Mouse (Mus musculus) testis, postnatal 10 days (tissue): ENCODE results near the gene Pias3.
A peak's percentile ranks its signal among the peaks of the same experiment; 100 is the strongest.
"Not testable (repeated sequence)": the region's sequence is repeated elsewhere in the genome, so short reads cannot be mapped to it uniquely, and the experiment has no call there.

Experiments used
- DNase-seq: peaks from one replicate; pipeline ENCODE4 v3.0.0; 2021; ENCODE audit warnings: low spot score

The Pias3 gene

DNA sequence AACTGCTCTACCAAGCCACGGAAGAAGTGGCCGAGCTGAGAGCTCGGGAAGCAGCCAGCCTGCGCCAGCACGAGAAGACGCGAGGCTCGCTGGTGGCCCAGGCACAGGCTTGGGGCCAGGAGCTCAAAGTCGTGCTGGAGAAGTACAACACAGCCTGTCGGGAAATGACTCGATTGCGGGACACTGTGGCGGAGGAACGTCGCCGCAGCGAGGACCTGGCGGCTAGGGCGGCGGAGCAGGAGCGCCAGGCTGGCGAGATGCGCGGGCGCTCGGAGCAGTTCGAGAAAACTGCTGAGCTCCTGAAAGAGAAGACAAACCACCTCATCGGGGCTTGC, 11.4 kb upstream of the Pias3 start:
- DNase-seq, result no peak

DNA sequence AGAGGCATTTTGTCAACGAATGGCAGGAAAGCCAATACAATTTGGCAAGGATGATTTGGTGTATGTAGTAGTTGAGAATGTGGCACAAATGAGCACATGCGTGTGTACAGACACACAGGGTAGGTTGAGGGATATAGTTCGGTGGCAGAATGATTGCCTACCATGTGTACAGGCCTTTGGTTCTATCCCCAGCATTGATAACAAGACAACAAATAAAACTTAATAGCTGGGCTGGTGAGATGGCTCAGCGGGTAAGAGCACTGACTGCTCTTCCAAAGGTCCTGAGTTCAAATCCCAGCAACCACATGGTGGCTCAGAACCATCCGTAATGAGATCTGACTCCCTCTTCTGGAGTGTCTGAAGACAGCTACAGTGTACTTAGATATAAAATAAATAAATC, 10.1 kb upstream of the Pias3 start:
- not testable (repeated sequence) for DNase-seq

DNA sequence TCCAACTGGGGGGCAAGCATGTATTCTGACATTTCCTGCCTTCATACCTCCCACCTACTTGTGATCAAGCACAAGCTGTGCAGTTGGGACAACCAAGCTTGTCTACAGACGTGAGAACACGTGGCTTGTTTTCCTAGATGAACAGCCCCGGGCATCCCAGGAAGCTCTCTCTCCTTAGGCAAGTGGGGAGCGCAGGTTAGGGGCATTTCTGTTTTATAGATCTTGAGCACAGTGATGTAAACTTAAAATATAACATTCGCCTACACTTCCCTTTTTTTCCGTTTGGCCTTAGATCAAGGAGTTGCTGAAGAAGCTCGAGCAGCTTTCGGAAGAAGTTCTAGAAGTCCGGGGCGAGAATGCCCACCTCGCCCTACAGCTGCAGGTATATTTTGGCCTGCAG, 7.3 kb upstream of the Pias3 start:
- DNase-seq, result no peak

DNA sequence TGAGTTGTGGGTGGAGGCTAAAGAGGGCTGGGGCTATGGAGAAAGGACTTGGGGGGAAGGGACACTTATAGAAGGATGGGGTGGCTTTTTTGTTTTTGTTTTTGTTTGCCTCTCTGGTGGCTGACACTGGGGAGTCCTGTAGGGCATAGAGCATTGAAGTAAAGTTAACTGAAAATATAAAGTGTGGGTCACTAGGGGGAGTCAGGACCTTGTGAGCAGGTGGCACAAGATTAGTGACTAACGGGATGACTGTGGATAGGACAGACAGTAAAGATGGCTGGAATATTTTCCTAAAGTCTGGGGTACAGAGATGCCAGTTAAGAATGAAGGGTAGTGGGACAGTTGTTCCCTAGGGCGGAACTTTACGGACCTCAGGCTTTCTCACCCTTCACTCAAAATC, 5.9 kb upstream of the Pias3 start:
- no peak for DNase-seq

DNA sequence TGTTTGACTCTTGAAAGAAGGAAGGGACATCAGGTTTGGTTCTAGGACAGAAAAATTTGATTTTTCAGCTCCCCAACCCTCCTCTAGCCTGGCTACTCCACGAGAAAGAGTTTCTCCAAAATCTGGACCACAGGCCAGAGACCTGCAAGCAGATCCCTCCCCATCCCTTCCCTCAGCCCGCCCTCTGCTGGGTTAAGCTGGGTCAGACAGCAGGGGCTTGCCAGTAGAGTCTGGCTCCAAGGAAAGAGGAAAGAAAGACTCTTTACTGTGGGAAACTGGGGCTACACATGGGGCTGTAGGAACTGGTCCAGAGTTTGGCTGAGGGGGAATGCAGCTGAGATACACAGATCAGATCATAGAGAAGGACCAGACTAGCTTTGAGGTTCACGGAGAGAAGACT, 3.7 kb upstream of the Pias3 start:
- DNase-seq, result peak; percentile 74

DNA sequence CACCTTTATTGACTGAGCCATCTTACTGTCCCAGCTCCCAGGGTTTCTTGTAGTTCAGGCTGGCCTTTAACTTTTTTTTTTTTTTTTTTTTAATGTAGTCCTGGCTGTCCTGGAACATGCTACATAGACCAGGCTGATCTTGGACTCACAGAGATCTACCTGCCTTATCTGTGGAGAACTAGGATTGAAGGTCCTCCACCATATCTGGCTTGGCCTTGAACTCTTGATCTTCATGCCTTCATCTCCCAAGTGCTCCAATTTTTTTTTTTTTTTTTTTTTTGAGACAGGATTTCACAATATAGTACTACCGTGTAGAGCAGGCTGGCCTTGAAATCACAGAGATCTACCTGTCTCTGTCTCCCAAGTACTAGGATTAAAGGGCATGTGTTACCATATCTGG, 2.6 kb upstream of the Pias3 start:
- no peak for DNase-seq

DNA sequence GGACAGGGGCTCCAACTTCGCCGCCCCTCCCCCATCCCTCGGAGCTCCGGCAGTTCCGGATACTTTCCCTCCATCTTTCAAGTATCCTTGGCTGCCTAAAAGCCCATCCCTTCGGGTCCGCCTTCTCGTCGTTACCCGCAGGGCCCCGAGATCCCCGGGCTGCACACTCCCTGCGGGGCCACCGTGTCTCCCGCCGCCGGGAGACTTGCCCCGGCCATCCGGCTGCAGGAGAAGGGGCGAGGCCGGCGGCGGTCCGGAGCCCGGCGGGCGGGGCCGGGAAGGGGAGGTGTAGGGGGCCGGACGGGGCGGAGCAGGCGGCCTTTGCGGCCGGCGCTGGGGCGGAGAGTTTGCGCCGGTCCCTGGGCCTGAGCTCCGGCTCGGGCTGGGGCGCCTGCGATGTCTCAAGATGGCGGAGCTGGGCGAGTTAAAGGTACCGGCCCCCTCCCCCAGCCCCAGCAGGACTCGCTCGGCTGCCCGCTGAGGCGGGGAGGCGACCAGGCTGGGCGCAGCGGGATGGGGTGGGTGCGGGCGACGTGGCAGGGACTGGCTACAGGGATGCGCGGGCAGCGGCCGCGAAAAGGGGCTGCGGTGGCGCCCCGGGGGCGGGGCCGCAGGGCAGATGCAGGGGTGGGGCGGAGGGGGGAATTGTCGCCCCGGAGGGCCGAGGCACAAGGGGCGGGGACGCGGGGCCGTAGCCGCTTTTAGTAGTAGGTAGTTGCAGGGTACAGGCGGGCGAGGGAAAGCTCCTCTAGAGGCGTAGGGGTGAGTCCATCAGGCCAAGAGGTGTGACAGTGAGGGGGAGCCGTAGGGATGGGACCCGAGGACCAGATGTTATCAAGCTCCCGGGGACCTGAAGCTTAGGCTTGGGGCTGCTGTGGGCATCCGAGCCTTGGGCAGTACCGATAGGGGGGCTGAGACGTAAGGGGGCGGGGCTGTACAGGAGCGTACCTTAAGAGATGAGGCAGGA, 865 bp downstream of the Pias3 start:
- peak; percentile 93 for DNase-seq

DNA sequence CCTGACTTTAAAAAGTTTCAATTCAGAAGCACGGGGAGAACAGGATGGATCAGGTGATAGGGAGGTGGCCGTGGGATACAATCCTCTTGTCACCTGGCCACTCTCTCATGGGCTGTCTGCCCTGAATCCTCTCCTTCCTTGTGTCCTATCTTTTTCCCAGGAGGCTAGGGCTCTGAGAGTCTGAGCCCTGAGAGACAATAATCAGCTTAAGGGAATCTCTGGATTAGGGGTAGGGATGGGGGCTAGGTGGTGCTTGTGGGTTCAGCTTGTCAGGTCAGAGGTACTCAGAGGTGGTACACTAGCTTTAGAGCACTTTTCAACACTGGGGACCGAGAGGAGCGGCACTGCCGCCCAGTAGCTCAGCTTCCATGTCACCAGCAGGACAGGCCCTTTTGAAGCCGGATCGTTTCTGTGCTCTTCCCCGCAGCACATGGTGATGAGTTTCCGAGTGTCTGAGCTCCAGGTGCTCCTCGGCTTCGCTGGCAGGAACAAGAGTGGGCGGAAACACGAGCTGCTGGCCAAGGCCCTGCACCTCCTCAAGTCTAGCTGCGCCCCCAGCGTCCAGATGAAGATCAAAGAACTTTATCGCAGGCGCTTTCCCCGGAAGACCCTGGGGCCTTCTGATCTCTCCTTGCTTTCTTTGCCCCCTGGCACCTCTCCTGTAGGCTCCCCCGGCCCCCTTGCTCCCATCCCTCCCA, 3.0 kb downstream of the Pias3 start:
- DNase-seq, result no peak

DNA sequence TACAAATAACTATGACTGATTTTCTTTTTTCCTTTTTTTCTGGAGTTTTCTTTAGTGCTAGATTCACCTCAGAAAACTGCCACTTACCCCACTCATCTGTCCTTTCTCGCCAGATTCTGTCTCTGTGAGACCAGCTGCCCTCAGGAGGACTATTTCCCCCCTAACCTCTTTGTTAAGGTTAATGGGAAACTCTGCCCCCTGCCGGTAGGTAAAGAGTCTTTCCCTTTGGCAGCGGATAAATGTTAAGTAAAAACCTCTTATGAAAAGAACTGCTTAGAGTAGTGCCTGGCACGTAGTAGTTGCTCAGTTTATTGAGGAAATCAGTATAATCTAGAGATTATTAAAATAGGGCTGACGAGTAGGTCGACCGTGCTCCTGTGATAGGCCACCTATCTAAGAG, 4.2 kb downstream of the Pias3 start:
- DNase-seq, result no peak

DNA sequence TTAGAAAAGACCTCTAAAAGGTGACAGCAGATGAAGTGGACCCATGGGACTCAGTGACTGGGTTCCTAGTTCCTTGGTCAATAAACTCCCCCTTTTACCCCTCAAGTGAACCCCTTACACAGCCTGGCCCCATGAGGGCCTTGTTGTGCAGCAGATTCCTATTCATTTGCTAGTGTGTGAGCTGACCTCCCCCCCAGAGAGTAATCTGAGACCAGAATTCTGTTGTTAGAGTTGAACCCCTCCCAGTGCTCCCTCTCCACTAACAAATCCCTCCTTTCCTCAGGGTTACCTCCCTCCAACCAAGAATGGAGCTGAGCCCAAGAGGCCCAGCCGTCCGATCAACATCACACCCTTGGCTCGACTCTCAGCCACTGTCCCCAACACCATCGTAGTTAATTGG, 4.8 kb downstream of the Pias3 start:
- DNase-seq, result no peak

DNA sequence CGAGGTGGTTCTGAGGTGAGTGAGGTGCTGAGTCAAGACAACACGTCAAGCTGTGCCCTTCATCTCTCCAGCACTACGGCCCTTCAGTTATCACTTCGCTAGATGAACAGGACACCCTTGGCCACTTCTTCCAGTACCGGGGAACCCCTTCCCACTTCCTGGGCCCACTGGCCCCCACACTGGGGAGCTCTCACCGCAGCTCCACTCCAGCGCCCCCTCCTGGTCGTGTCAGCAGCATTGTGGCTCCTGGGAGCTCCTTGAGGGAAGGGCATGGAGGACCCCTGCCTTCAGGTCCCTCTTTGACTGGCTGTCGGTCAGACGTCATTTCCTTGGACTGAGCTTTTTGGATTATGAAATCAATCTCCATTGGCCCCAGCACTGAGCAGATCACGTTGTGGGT, 8.6 kb downstream of the Pias3 start:
- DNase-seq, result peak; percentile 72

DNA sequence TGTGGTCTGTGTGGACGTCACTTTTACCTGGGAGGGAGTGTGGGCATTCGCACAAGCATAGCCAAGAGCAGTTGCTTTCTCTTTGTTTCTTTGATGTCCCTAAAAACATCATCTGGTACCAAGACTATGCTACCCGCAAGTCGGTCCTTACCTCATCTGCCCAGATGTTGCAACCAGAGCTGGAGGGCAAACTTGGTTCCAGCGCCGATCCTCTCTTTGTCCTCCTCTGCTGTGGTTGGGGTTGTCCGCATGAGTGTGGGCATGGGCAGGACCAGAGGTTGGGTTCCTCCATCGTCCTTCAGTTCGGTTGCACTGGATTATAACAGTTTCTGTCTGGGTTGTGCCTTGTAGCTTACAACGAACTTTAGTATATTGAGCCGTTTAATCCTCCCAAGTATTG, 10.0 kb downstream of the Pias3 start:
- DNase-seq, result no peak

DNA sequence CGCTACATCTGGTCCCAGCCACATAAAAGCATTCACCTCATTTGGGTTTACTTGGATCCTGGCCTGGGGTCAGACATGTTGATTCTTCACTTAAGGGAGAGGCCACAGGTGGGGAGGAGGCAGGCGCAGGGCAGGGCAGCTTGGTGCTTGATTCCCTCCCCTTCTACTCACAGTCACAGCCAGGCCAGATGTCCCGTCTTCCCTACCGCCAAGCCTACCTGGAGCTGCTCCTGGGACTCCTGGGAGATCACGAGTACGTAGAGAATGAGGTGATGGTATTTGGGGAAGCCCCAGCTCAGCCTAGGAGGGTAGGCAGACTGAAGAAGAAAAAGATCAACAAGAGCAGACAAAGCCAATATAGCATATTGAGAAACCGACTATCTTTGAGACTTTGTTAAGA, 10.8 kb downstream of the Pias3 start:
- no peak for DNase-seq

DNA sequence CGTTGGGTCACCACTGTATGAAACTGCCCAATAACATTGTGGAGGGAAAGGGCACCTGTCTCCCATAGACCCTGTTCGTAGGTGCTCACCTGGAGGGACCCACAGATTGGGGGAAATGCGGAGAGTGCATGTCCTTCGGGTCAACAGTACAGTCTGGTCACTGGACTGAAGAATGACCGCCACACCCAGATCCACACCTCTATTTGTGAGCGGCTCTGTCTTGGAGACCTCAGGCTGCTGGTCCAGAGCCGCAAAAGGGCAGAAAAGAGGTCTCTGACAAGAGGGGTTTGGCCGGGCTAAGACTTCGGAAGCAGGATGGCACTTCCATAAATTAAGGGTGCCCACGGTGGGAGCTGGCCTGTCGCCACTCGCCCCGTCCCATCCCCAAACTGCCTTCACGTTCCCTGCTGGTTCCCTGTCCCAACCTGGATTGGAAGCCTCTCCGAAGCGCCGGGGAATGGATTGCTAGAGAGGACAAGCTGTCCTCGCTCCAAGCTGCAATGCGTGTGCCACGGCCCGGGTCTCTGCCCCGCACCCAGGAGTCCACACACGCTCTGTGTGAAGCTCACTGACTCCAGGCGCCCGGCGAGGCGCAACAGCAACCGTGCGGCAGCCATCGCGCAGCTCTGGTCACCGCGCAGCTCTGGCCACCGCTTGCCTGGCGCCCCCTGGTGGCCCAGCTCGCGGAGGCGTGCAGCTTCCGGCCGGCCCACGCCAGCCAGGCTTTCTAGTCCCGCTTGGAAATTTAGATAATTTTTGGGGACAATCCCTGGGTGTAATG, 11.9 kb downstream of the Pias3 start, which contains the start of gene Nudt17:
Gene Nudt17, minus strand, starts transcription at position 660 of the 781 bp plus-strand sequence.
- peak; percentile 93 for DNase-seq

DNA sequence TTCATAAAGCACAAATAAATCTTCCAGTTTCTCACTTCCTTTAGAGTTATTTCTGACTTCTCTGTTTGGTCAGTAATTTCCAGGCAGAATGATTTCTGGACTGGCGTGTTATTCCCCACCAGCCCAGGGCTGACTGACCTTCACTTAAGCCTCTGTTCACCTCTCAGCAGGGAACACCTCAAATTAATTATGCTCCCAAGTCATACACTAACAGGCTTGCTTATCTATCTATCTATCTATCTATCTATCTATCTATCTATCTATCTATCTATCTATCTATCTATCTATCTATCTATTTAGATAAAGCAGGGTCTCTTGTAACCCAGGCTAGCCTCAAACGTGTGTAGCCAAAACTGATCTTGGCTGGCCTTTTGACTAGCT, 12.5 kb downstream of the Pias3 start:
- no peak for DNase-seq

DNA sequence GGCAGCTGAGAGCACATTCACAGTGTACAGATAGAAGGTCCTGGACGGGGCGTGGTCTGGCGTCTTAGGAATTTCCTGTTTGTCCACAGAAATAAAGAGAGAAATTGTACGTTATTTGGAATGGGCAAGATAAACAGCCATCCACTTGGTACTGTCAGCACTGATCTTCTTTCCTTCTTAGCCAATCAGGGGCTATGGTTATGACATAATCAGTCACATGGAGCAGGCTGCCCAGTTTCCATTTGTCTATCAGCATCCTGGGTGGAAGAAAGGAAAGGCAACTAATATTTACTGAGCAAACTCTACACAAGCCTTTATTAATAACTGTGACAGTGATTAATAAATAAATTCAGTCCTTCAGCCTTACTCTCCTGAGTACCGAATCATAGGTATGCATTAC, 18.1 kb downstream of the Pias3 start:
- no peak for DNase-seq

DNA sequence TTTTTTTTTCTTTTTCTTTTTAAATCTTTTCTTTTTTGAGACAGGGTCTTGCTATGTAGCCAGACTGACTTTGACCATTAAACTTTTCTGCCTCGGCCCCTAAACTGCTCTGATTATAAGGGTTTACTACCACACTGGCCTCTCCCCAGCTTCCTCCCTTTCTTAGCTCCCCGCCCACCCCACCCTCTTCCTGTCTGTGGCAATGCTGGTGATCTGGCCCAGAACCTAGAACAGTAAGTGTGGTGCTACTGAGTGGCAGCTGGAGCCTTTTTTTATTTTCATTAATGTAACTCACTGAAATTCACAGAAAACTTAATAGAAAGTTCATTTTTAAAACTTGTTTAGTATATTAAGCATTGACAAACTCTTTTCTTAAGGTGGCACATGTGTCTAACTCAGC, 19.7 kb downstream of the Pias3 start:
- DNase-seq, result no peak

DNA sequence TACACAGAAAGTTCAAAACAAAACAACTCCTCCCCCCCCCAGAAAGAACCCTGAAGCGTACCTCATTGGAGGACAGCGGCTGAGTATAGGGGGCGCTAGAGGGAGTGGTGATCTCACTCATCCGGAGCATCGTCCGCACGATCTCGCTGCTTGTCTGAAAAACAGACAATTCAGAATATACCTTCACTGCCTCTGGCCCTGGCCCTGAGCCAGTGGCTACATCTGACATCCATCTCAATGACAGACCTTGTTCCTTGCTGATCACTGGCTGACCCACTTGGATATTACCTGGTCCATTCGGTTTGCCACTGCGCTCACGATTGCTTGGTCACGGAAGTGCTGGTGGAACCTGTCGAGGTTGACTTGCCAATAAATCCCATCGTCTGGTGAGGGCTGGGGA, 23.0 kb downstream of the Pias3 start:
- peak; percentile 72 for DNase-seq

DNA sequence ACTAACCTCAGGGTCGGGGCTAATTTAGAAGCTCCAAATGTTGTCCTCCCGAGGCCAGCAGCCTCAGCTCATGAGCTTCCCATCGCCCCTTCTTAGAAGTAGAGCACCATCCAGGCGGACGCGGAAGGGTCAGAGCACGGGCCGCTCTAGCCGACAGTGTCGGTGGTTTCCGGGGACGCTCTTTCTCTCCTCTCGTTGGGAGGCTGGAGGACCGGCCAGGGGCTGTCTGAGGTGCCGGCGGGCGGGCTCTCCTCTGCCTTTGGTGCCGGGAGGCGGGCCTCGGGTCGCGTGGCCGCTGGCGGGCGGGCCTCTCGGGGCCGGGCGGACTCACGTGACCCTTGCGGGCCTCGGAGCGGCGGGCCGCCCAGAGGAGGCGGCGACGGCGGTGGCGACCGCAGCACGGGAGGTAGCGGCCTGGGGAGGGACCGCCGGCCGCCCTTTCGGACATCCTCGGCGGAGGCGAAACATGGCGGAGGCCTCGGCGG, 31.2 kb downstream of the Pias3 start, which contains the start of the genes Polr3c and Rnf115:
Gene Polr3c, minus strand, starts transcription at position 286 of the 485 bp plus-strand sequence.
Gene Rnf115, plus strand, starts transcription at position 322 of the 485 bp plus-strand sequence.
- DNase-seq, result peak; percentile 94

DNA sequence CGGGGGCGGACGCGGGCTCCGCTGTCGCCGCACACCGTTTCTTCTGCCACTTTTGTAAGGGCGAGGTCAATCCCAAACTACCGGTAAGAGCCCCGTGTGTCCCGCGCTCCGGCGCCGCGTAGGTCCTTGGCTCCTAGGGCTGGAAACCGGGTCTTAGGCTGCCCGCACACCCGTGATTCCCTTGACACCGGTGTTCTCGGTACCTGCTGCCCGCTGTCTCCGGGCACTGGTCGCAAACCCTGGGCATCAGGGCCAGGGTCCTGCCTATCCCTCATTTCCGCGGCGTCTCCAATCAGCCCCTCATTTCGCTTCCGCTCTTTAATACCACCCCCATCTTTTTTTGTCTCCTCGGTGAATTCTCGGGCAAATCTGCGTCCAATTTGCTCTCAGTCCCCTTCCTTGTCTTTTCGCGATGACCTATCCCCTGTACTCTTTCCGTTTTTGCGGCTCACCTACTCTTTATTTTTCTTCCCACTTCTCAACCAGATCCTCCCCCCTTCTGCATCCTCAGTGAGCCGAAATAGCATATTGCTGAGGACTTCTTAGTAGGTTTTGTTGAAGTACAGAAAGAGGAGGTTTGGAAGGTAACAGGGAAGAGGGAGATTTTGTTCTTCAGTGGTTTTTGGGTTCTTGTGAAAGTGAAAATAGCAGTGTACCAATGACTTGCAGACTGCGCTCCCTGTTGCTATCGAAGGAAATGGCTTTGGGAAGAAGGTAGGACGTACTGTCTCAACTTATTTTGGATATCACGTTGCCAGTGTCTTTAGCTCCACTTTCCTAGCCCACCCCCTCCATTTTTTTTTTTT, 31.8 kb downstream of the Pias3 start:
- no peak for DNase-seq

DNA sequence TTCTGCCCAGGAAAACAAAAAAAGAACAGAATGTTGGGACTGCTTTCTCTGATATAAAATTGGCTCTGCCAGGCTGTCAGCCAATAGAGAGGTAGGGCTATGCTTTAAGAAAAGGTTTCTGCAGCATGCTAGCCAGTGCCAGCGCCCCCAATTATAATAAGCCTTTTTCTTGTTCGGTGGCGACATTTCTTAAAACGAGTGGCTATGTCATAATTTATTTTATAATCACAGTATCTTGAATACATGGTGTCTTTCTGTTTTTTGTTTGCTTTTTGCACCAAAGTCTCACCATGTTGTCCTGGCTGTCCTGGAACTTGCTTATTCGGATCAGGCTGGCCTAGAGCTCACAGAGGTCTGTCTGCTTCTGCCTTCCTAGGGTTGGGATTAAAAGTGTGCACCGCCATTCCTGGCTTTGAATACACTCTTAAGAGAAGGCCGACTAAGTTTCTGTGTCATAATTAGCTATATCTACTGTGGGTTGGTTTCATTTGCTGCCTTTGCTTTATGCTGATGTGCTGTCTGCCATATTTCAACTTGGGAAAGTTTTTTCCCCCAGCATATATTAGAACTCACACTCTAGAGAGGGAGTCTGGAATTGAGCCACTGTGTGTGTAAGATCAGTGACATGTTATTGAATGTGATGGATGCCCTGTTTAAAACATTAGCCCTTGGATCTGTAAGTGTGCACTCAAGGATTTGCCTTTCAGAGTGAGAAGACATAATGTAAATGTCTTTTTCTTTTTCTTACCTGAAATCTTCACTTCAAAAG, 32.6 kb downstream of the Pias3 start:
- no peak for DNase-seq
